Mouse (Mus musculus): ENCODE results near the gene Ackr2.

- no peak for TF ChIP-seq CTCF (IDR thresholded peaks at IDR 0.05; ENCODE audit: low read depth)
- TF ChIP-seq EP300 (optimal IDR thresholded peaks at IDR 0.05): no peak
These were observed 28.1 kb upstream of the Ackr2 start for GRCm38 (mm10) chr9:121869973-121870515.
